Mouse (Mus musculus): ENCODE data around the gene Ngrn.

The Ngrn gene

DNA sequence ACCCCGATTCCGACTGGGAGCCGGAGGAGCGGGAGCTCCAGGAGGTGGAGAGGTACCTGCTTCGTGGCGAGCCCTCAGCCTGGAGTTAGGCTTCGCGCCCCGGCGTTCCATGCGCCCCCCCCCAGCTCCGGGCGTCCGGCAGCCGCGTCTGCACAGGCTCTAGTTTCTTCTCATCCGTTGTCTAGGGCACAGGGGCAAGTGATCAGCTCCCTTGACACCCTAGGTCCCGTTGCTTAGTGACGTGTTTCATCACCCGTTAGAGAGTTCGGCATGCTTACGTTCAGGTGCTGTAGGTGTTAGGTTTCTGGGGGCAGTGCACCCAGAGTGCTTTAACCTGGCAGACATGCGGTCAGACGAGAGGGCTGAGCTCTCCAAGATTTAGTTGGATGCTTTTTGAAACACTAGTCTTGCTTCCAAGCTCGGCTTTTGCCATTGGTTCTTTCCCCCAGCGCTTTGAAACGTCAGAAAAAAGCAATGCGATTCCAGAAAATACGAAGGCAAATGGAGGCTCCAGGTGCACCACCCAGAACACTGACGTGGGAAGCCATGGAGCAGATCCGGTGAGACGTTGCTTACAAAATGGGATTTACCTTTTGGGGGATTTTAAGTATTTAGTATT, 466 bp downstream of the Ngrn start:
- DNase-seq (ENCODE audit: low read depth, low spot score): no peak

DNA sequence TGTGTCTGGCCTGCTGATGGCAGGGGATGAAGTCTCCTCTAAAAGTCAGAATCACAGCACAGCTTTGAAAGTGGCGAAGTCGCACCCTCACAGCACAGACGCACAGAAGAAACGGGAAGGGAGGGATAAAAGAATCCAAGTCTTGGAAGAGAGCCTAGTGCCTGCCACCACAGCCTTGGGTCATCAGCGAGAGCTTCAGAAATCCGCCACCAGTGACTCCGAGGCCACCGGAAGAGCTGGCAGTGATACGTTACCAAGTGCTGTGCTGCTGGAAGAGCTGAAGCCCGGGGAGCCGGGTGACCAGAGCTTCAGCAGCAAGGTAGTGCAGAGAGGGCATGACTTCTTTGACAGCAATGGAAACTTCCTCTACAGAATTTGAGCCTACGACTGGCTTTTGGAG, 3.6 kb downstream of the Ngrn start:
- DNase-seq (ENCODE audit: low read depth, low spot score): no peak

DNA sequence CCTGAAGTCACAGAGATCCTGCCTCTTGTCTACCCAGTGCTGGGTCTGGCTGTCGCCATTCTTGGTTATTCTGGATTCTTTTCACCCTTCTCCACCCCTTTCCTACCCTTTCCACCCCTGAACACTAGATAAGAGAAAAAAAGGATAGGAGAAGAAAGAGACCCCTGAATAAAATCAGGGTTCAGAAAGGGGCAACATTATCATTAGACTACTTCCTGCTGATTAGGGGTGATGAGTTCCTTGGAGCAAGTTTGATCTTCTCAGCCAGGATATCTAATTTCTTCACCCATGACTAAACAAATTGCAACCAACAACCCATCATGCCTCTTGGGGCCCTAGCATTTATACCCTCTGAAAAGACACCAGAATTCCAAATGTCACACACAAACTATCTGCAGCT, 6.7 kb downstream of the Ngrn start:
- no peak for DNase-seq (ENCODE audit: low read depth, low spot score)

DNA sequence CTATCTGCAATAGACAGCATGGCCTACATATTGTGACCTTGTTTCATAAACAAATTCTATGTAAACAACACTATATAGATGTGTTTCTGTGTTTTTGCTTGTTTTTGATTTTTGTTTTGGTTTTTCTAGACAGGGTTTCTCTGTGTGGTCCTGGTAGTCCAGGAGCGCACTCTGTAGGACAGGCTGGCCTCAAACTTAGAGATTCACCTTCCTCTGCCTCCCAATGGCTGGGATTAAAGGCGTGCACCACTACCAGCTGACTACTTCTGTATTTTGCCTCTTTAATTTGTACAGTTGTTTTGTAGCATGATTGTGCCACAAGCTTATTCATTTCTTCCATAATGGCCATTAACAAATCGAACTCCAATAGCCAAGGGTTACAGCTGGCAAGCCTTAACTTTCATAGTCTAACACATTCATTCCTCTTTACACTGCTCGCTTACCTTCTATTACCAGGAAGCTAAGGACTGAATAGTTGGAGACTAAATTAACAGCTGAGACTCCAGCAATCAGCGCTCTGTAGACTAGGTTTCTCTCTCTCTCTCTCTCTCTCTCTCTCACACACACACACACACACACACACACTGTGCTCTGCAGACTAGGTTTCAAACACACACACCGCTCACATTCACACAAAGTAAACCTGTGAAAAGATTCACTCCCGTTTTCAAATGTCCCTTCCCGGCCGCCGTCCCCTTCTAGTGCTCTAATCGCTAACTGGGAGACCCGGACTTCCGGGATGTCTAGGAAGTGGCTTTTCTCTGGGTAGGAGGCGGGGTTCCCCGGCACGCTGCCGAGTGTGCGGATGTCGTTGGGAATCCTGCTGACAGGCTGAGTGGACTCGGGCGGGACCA, 8.1 kb downstream of the Ngrn start, which contains the start of gene Vps33b:
TSS of gene Vps33b (plus strand) at position 753 of the 854 bp plus-strand sequence.
- peak; percentile 97 for DNase-seq (ENCODE audit: low read depth, low spot score)

DNA sequence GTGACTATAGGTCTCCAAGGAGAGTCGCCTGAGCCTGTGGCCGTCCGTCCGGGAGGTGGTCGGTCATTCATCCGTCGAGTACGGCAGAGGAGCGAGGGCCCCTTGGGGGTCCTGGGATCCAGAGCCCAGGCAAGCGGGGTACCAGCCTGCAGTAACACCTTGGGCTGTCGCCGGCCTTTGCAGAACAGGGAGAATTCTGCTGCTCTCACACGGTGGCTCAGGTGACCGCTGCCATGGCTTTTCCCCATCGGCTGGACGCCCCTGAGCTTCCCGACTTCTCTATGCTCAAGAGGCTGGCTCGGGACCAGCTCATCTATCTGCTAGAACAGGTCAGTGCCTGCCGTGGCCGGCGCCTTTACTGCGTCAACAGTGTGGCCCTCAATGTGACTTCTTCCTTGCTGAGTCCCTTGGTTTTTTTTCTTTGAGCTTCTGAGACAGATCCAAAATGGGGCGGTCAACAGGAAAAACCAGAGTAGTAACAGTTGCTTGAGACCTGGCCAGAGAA, 8.8 kb downstream of the Ngrn start:
- DNase-seq (ENCODE audit: low read depth, low spot score): no peak

DNA sequence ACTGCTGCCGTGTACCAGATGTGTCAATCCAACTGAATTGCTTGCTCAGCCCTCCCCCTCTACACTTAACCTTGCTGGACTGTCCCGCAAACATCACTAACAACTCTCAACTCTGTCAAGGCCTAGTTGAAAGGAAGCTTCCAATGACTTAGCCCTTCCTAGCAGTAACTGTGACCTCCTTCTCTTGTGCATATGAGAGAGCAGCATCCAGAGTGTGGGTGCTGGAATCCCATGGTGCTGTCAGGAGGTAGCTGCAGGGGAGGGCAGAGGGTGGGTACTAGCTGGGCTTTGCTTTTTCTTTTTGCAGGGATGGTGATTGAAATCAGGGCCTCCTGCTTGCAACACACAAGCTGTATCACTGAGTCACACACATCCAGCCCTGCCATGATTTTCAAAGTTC, 12.4 kb downstream of the Ngrn start:
- no peak for DNase-seq (ENCODE audit: low read depth, low spot score)

DNA sequence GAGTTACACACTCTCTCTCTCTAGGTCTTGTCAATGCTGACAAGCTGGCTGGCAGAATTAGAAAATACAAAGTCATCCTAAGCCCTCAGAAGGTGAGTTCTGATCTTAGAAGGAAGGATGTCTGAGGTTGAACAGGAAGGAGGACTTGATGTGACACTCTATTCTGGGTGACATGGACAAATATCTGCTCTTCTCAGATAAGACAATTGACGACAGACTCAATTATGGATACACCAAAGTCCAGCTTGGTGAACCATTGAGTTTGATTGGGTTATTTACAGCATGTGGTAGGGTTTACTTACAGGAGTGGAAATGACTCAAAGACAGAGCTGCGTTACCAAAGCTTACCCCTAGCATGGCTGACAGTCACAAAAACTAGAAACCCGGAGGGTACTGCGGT, 15.4 kb downstream of the Ngrn start:
- no peak for DNase-seq (ENCODE audit: low read depth, low spot score)

DNA sequence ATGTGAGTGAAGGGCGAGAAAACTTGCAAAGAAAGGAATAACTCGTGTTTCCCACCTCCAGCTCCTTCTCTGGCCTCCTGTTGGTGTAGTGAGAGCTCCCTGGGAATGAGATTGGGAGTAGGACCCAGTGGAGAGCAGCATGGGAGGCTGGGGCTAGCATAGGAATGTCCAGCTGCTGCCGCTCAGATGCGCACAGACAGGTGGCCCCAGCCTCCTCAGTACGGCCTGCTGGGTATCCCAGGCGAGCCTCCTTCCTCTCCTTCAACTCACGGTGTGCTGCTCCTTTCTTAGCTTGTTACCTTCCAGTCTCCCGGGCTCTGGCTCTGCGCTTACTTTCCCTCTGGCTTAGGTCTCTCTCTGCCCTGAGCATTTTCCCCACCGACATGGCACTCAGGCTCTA, 19.0 kb downstream of the Ngrn start:
- no peak for DNase-seq (ENCODE audit: low read depth, low spot score)

DNA sequence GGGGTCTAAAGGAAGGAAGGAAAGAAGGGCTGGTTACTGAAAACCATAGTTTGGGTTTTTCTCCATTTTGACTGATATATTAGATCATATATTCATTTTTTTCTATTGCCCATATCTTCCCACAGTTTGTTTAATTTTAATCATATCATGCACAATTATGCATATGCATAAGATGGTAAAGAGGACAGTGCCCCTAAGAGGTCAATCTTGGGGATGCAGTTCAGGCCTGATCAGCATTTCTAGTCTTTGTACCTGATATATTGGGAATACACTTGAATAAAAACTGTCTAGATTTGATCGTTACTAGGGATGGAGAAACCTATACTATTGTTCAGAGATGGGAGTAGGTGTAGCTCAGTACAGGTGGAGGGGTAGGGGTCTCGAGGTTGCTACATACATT, 20.0 kb downstream of the Ngrn start:
- no peak for DNase-seq (ENCODE audit: low read depth, low spot score)

DNA sequence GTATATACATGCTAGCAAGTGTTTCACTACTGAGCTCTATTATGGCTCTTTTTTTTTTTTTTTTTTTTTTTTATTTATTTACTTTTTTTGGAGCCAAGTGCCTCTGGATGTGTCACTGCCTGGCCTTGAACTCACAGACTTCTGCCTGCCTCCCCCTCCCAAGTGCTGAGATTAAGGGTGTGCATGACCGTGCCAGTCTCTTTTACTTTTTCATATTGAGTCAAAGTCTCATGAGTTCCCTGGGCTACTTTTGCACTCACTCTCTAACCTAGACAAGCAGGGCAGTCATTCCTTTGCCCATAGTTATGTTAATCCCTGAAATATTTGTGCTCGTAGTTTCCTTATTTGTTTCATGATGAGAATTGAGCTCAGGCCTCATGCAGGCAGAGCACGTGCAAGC, 20.6 kb downstream of the Ngrn start:
- DNase-seq (ENCODE audit: low read depth, low spot score): no peak

DNA sequence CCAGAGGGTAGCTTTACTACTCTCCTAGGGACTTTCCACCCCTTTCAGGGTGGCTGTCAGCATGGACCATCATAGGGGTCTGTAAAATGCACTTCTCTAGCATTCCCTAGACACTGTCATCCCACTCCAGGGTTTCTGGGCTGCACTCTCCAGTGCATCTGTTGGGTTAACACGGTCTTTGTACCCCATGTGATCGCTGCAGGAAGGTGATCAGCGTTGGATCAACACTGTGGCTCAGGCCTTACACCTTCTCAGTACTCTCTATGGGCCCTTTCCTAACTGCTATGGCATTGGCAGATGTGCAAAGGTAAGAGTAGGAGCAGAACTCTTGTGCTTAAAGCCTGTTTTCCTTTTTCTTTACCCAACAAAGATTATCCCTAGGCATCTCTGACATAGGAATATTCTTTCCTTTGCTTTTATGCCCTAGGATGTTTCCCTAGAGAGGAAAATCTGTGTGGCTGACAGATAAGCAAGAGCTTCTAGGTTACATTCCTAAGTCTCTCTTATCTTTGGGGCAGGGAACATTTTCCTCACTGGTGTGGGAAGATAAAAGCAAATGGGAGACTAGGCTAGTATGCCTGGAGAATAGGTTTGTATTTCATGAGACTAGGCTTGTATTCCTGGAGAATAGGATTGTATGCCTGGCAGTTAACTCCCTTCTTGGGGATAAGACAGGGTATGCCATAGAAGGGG, 22.4 kb downstream of the Ngrn start:
- DNase-seq (ENCODE audit: low read depth, low spot score): no peak

DNA sequence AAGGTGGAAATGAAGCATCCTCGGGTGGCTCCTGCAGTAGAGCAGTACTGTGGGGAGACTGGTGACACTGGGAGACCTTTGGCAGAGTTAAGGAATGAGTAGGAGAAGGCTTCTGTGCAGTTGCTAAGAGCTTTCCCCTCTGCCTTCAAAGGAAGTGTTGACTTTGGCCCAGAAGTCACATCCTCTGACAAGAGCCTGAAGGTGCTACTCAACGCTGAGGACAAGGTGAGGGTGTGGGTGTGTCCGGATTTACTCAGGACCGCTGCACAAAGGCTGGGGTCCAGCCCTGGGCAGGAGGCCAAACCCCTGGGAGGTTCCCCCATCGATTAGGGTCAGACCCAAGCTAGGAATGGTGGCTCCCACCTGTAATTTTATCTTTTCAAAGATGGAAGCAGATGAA, 23.4 kb downstream of the Ngrn start:
- no peak for DNase-seq (ENCODE audit: low read depth, low spot score)

DNA sequence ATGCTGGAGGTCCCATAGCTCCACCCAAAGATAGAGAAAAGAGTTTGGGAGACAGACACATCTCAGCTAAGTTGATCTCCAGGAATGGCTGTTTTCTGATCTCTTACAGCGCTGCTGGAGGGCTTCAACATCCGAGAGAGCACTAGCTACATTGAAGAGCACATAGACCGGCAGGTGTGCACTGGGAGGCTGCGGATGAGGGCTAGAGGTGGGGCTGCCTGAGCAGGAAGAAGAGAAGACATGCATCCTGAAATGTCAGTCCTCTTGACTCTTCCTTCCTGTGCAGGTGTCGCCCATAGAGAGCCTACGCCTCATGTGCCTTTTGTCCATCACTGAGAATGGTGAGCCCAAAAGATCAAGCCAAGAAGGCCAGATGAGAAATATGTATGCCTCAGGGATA, 24.7 kb downstream of the Ngrn start:
- DNase-seq (ENCODE audit: low read depth, low spot score): no peak

DNA sequence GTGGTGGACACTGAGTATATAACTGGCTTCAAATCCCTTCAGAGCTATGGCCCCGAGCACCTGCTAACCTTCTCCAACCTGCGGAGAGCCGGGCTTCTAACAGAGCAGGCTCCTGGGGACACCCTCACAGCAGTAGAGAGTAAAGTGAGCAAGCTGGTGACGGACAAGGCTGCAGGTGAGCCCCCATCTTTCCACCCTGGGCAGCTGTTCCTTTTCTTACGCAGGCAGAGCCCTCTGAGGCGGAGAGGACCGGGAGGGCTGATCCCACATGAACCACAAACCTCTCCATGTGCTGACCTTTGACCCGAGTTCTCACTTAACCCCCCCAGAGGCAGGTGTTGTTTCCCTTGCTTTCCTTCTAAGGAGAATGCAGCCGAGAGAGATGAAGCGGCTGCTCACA, 26.7 kb downstream of the Ngrn start:
- no peak for DNase-seq (ENCODE audit: low read depth, low spot score)

DNA sequence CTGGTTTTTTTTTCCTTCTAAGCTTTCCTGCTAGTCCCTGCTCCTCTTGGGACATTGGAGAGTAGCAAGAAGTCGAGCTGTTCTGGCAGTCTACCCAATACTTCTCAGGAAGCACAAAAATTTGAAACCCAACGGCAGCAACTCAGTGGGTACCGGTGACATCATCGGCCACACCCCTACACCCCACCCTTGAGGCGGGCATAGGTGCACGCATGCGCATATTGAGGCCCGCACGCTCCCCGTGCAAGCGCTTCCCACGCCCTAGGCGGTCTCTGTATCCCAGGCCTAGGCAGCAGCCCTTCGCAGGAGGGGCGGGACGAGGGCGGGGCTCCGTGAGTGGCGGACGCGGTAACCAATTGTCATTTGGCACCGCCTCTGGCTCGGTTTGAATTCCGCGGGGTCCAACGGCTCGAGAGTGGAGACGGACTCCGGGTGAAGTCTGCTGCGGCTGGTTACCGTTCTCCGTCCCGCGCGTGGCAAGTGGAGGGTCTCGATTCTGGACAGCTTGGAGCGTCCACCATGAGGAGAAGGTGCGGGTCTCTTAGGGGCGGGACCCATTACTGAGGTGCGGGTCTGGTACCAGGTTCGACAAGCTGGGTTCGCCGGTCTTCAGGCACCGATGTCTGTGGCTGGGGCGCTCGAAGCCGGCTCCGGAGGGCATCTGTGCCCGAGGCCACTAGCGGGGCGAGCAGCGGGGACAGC, 33.2 kb downstream of the Ngrn start, which contains the start of gene Prc1:
TSS of gene Prc1 (plus strand) at position 389 of the 702 bp plus-strand sequence.
- DNase-seq (ENCODE audit: low read depth, low spot score): peak; percentile 99

DNA sequence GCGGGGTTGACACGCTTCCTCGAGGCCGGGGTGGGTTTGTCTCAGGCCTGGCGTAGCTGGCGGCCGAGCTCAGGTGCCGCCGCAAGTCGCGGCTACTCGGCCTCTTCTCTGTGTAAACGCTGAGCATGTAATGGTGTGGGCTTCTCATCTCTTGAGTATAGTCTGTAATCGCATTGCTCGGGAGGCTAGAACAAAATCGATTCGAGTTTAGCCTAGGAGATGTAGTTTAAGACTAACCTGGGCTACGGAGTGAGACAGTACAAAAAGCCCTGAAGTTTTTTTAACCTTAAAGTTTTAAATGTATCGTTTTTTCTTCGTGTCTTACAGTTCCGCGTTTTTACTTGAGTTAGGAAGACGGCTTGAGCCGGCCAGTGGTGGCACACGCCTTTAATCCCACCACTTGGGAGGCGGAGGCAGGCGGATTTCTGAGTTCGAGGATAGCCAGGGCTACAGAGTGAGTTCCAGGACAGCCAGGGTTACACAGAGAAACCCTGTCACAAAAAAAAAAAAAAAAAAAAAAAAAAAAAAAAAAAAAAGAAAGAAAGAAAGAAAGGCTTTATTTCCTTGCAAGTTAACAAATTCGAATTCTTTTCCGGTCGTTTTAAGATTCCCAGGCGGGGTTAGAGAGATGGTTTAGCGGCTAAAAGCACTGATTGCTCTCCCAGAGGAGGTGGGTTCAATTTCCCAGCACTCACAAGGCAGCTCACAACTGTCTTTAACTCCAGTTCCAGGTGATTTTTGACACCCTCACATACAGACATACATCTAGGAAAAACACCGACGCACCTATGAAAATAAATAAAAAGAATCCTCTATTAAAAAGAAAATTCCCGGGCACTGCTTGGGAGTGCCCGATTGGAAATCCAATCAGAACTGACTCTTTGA, 34.0 kb downstream of the Ngrn start:
- DNase-seq (ENCODE audit: low read depth, low spot score): peak; percentile 54

DNA sequence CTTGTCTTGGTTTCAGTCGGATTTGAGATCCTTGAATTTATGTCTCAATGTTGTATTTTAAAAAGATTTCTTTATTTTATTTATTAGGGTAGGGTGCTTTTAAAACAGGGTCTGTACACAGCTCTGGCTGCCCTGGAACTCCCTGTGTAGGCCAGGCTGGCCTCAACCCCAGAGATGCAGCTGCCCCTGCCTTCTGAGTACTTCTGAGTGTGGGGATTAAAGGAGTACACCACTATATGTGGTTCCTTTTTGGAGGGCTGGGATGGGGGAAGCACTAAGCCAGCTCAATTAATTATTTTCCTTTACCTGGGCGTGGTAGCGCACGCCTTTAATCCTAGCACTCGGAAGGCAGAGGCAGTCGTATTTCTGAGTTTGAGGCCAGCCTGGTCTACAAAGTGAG, 35.4 kb downstream of the Ngrn start:
- no peak for DNase-seq (ENCODE audit: low read depth, low spot score)

DNA sequence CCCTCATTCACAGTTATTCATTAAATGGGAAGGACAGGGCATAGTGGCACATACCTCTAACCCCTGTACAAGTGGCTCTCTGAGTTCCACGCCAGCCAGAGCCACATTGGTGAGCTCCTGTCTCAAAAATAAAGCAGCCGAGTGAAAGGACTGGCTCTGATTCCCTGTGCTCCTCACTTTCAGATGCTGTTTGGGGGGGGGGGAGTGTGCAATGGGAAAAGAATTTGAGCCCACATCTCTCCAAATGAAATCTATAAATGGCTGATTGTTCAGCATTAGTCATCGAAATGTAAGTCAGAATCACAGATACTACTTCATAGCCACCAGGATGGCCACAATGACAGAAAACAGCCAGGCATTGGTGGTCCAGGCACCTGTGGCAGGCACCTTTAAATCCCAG, 36.0 kb downstream of the Ngrn start:
- no peak for DNase-seq (ENCODE audit: low read depth, low spot score)

DNA sequence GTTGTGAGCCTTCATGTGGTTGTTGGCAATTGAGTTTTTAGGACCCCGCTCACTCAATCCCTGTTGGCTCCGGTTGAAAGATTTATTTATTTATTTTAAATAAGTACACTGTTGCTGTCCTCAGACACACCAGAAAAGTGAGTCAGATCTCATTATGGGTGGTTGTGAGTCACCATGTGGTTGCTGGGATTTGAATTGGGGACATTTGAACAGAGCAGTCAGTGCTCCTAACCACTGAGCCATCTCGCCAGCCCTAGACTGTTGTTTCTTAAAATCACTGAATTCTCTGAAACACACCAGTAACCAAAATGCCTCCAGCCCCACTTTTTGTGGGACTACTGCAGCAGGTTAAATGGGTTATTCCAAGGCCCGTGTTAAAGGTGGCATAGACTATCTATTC, 37.7 kb downstream of the Ngrn start:
- DNase-seq (ENCODE audit: low read depth, low spot score): no peak

DNA sequence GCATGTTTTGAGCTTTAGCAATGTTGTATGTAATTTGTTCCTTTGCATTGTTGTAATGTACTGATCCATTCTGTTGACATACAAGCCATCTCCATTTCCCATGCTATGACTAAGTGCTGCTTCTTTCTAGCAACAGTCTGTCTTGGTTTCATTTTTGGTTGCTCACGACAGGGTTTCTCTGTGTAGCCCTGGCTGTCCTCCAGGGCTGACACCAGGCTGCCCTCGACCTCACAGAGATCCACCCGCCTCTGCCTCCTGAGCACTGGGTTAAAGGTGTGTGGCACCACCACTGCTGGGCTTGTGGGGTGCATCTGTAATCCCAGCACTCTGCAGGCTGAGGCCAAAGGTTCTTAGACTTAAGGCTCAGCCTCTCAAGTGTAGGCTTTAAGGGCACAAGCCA, 38.6 kb downstream of the Ngrn start:
- no peak for DNase-seq (ENCODE audit: low read depth, low spot score)

DNA sequence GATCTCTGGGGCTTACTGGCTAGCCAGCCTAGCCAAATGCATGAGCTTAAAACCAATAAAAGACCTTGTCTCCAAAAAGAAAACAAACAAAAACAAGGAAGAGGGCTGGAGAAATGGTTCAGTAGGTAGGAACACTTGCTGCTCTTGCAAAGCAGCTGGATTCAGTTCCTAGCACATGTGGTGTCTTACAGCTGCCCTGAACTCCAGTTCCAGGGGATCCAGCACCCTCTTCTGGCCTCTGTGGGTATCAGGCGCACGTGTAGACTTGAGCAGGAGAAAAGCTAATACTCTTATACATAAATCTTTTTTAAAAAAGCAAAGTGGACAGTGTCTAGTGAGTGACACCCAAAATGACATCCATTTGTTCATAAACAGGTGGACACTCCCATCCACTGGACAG, 40.5 kb downstream of the Ngrn start:
- DNase-seq (ENCODE audit: low read depth, low spot score): peak; percentile 53

All from ZHBTc4 (cell line).